Mouse (Mus musculus) spleen, postnatal 4 days (tissue): ENCODE results near the gene Vmn2r9.
"Not testable (repeated sequence)": the region's sequence is repeated elsewhere in the genome, so short reads cannot be mapped to it uniquely, and the experiment has no call there.

Source experiments
- DNase-seq, 2 experiments: peaks; one replicate each; pipeline ENCODE4 v3.0.0; 2022; ENCODE audit warnings: low spot score in 2 of 2

The Vmn2r9 gene

DNA sequence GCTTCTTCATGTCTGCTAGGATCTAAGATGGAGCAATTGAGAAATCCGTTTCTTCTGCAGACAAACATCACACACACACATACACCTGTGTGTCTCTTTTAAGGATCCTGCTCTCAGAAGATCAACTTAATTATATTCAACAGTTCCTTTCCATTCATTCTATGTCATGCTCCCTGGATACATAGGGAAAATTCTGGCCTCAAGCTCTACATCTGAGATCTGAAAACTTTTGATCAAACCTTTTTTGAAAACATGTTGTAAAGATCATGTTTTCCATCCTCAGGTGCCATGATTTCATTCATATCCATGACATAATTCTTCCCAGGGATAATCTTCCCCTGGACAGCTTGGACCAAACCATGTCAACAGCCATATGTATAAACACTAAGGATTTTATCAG is at the start of gene Vmn2r9:
TSS of gene Vmn2r9 (minus strand) at position 101 of the 400 bp plus-strand sequence.
- not testable (repeated sequence) for DNase-seq

- not testable (repeated sequence) for DNase-seq
These were observed 14.3 kb upstream of the Vmn2r9 start for GRCm38 (mm10) chr5:108866746-108867145.

- no peak for DNase-seq
These were observed 2.9 kb downstream of the Vmn2r9 start for GRCm38 (mm10) chr5:108849466-108849865.

- DNase-seq: no peak
These were observed 16.2 kb downstream of the Vmn2r9 start for GRCm38 (mm10) chr5:108836156-108836555.

DNA sequence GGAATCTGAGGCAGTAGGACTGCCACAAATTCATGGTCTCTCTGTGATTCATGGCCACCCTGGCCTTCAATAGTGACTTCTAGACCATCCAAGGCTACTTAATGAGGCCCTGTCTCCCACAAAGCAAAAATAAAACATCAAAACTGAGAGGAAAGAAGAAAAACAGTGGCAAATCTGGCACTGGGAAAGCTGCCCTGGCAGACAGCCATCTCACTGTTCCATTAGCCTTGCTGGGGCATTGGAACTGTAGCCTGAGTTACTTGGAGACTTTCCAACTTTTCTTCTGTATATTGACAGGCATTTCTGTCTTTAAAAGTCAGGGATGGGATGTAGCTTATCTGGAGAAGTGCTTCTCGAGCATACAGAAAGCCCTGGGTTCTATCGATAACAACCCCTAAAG is 29.1 kb downstream of the Vmn2r9 start:
- no peak for DNase-seq

DNA sequence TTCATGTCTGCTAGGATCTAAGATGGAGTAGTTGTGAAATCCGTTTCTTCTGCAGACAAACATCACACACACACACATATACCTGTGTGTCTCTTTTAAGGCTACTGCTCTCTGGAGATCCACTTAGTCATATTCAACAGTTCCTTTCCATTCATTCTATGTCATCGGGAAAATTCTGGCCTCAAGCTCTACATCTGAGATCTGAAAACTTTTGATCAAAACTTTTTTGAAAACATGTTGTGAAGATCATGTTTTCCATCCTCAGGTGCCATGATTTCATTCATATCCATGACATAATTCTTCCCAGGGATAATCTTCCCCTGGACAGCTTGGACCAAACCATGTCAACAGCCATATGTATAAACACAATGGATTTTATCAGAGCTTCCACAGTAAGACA is 43.7 kb downstream of the Vmn2r9 start, which contains the start of gene Vmn2r8:
TSS of gene Vmn2r8 (minus strand) at position 101 of the 400 bp plus-strand sequence.
- DNase-seq: not testable (repeated sequence)

GRCm38 (mm10) chr5:108803646-108804045 is 48.8 kb downstream of the Vmn2r9 start:
- no peak for DNase-seq

DNA sequence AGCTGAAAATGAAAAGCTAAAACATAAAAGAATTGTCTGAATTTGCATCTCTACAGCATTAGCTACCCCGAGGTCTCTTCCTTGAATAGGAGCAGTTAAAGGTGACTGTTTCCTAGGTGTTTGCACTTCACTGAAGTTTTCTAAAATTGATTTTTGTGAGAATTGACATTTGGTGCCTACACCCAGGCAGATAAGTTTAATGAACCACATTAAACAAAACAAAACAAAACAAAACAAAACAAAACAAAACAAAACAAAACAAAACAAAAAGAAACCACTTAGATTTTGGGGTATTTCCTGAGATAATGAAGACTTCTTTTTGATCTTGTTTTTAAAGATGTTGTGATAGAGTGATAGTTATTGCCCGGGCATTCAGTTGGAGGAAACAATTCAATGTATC is 57.1 kb downstream of the Vmn2r9 start, which contains the start of gene Tmed11:
TSS of gene Tmed11 (minus strand) at position 101 of the 400 bp plus-strand sequence.
- DNase-seq: not testable (repeated sequence)

- not testable (repeated sequence) for DNase-seq
These were observed 62.0 kb downstream of the Vmn2r9 start for GRCm38 (mm10) chr5:108790385-108790784.
